Mouse (Mus musculus) CH12.LX (cell line): ENCODE data around the gene Nr5a2. TPM values are rescaled to one million over a fixed set of nuclear protein-coding genes. Genes with fewer than 3 reads are reported as not detected.

ENCODE experiments used
- DNase-seq: peaks from one replicate; pipeline ENCODE4 v3.0.0-alpha.2; 2013; ENCODE audit errors: extremely low read depth
- H3K27ac ChIP-seq: 2 replicates; pipeline ENCODE4 v1.5.1; 2012; ENCODE audit warnings: low read depth, mild to moderate bottlenecking, control low read depth, moderate library complexity; ENCODE audit not compliant: insufficient read depth
- H3K27me3 ChIP-seq: replicated peaks from 2 replicates; pipeline ENCODE3; 2012; ENCODE audit warnings: inconsistent platforms
- H3K36me3 ChIP-seq, 2 experiments: replicated peaks in 1 of 2; 2 replicates each; pipeline versions ENCODE3 to v1.6.1; 2012; ENCODE audit warnings: inconsistent platforms in 1 of 2, low read length in 1 of 2, mild to moderate bottlenecking in 1 of 2, mixed read lengths in 1 of 2, moderate library complexity in 1 of 2; ENCODE audit not compliant: control insufficient read depth in 1 of 2, insufficient read depth in 1 of 2
- H3K4me1 ChIP-seq, 2 experiments: 2 replicates each; pipeline ENCODE4 v1.6.1; 2012; ENCODE audit warnings: inconsistent platforms in 1 of 2, moderate library complexity in 1 of 2; ENCODE audit not compliant: insufficient read depth in 2 of 2, control insufficient read depth in 1 of 2
- H3K4me2 ChIP-seq: 2 replicates; pipeline ENCODE4 v1.6.1; 2012; ENCODE audit warnings: low read depth, mild to moderate bottlenecking, control low read depth; ENCODE audit not compliant: poor library complexity, insufficient read depth, severe bottlenecking
- H3K4me3 ChIP-seq, 3 experiments: fragments of 150-350 bp in 1 of 3; sonication (generic) in 1 of 3; replicated peaks in 1 of 3; 2 replicates each; pipeline versions ENCODE3 to v1.5.1; 2011 to 2012; ENCODE audit warnings: low read depth in 2 of 3, low read length in 2 of 3, mild to moderate bottlenecking in 2 of 3, moderate library complexity in 2 of 3, control low read depth in 1 of 3, improper control_type of control experiment in 1 of 3, inconsistent platforms in 1 of 3, mixed read lengths in 1 of 3; ENCODE audit not compliant: poor library complexity in 1 of 3
- H3K79me2 ChIP-seq: replicated peaks from 2 replicates; pipeline ENCODE4 v1.6.1; 2012; ENCODE audit warnings: mild to moderate bottlenecking, moderate library complexity; ENCODE audit not compliant: control insufficient read depth, poor library complexity, insufficient read depth, severe bottlenecking; ENCODE audit errors: extremely low read depth
- H3K9ac ChIP-seq: 2 replicates; pipeline ENCODE4 v1.6.1; 2012; ENCODE audit warnings: low read depth, mild to moderate bottlenecking, control low read depth, moderate library complexity; ENCODE audit not compliant: insufficient read depth
- H3K9me3 ChIP-seq: replicated peaks from 2 replicates; pipeline ENCODE3; 2012; ENCODE audit warnings: low read length, inconsistent platforms, mixed read lengths
- BHLHE40 ChIP-seq: IDR thresholded peaks from 2 replicates; pipeline ENCODE4 v1.6.1; 2011; ENCODE audit warnings: mild to moderate bottlenecking, low read depth, low read length, improper control_type of control experiment
- CTCF ChIP-seq, 2 experiments: IDR thresholded peaks in 1 of 2; conservative IDR thresholded peaks in 1 of 2; 2 replicates each; pipeline ENCODE4 v1.5.1; 2011 to 2012; ENCODE audit warnings: low read depth in 2 of 2, low read length in 2 of 2, improper control_type of control experiment in 1 of 2, inconsistent platforms in 1 of 2, mild to moderate bottlenecking in 1 of 2, moderate library complexity in 1 of 2
- E2F4 ChIP-seq: IDR thresholded peaks from 2 replicates; pipeline ENCODE4 v1.6.1; 2011; ENCODE audit warnings: low read depth, low read length, improper control_type of control experiment; ENCODE audit not compliant: insufficient replicate concordance
- EP300 ChIP-seq: IDR thresholded peaks from 2 replicates; pipeline ENCODE4 v1.6.1; 2011; ENCODE audit warnings: low read length, improper control_type of control experiment
- ETS1 ChIP-seq: conservative IDR thresholded peaks from 2 replicates; pipeline ENCODE4 v1.6.1; 2012; ENCODE audit warnings: low read depth, mild to moderate bottlenecking, inconsistent platforms, low read length, improper control_type of control experiment, moderate library complexity
- GABPA ChIP-seq: IDR thresholded peaks from 2 replicates; pipeline ENCODE4 v1.6.1; 2012; ENCODE audit warnings: low read depth, low read length, improper control_type of control experiment, inconsistent platforms; ENCODE audit not compliant: insufficient replicate concordance
- HCFC1 ChIP-seq: IDR thresholded peaks from 2 replicates; pipeline ENCODE4 v1.6.1; 2012; ENCODE audit warnings: low read depth, mild to moderate bottlenecking, inconsistent platforms, low read length, improper control_type of control experiment
- IRF4 ChIP-seq: IDR thresholded peaks from 2 replicates; pipeline ENCODE4 v1.6.1; 2014; ENCODE audit warnings: low read depth, mild to moderate bottlenecking, inconsistent platforms, low read length, improper control_type of control experiment
- KAT2A ChIP-seq: IDR thresholded peaks from 2 replicates; pipeline ENCODE4 v1.6.1; 2012; ENCODE audit warnings: low read length, improper control_type of control experiment, inconsistent platforms; ENCODE audit not compliant: insufficient replicate concordance
- MAFK ChIP-seq: IDR thresholded peaks from 2 replicates; pipeline ENCODE4 v1.6.1; 2011; ENCODE audit warnings: low read length, improper control_type of control experiment; ENCODE audit not compliant: insufficient replicate concordance
- MAX ChIP-seq: IDR thresholded peaks from 2 replicates; pipeline ENCODE4 v1.6.1; 2011; ENCODE audit warnings: low read length, improper control_type of control experiment
- MEF2A ChIP-seq: IDR thresholded peaks from 2 replicates; pipeline ENCODE4 v1.6.1; 2014; ENCODE audit warnings: low read depth, mild to moderate bottlenecking, inconsistent platforms, low read length, improper control_type of control experiment, borderline replicate concordance
- MXI1 ChIP-seq: IDR thresholded peaks from 2 replicates; pipeline ENCODE4 v1.6.1; 2011; ENCODE audit warnings: mild to moderate bottlenecking, low read depth, low read length, improper control_type of control experiment
- NELFE ChIP-seq: IDR thresholded peaks from 2 replicates; pipeline ENCODE4 v1.6.1; 2011; ENCODE audit warnings: low read depth, low read length, improper control_type of control experiment
- POLR2A ChIP-seq: IDR thresholded peaks from 2 replicates; pipeline ENCODE4 v1.6.1; 2011; ENCODE audit warnings: low read depth, mild to moderate bottlenecking, improper control_type of control experiment, low read length
- RAD21 ChIP-seq: IDR thresholded peaks from 2 replicates; pipeline ENCODE4 v1.6.1; 2011; ENCODE audit warnings: low read depth, mild to moderate bottlenecking, low read length, improper control_type of control experiment, moderate library complexity
- TBP ChIP-seq: conservative IDR thresholded peaks from 2 replicates; pipeline ENCODE4 v1.6.1; 2011; ENCODE audit warnings: low read depth, low read length, improper control_type of control experiment
- TCF12 ChIP-seq: IDR thresholded peaks from 2 replicates; pipeline ENCODE4 v1.6.1; 2014; ENCODE audit warnings: low read depth, mild to moderate bottlenecking, inconsistent platforms, low read length, improper control_type of control experiment
- UBTF ChIP-seq: IDR thresholded peaks from 2 replicates; pipeline ENCODE4 v1.6.1; 2012; ENCODE audit warnings: low read depth, mild to moderate bottlenecking, inconsistent platforms, low read length, improper control_type of control experiment, moderate library complexity
- ZC3H11A ChIP-seq: IDR thresholded peaks from 2 replicates; pipeline ENCODE4 v1.6.1; 2012; ENCODE audit warnings: low read depth, mild to moderate bottlenecking, inconsistent platforms, low read length, improper control_type of control experiment
- ZKSCAN1 ChIP-seq: IDR thresholded peaks from 2 replicates; pipeline ENCODE4 v1.6.1; 2012; ENCODE audit warnings: low read depth, inconsistent platforms, low read length, improper control_type of control experiment, borderline replicate concordance
- ZMIZ1 ChIP-seq: IDR thresholded peaks from 2 replicates; pipeline ENCODE4 v1.6.1; 2012; ENCODE audit warnings: low read depth, mild to moderate bottlenecking, inconsistent platforms, low read length, improper control_type of control experiment
- ZNF384 ChIP-seq: IDR thresholded peaks from 2 replicates; pipeline ENCODE4 v1.6.1; 2012; ENCODE audit warnings: low read depth, low read length, improper control_type of control experiment, inconsistent platforms
- dilution Hi-C: fragments of 300-500 bp; cut with MboI; formaldehyde crosslinking; loops from 2 replicates; pipeline ENCODE4 v1.14.3; 2020; ENCODE audit warnings: low sequenced_read_pairs; ENCODE audit not compliant: extremely low pct_unique_long_range_greater_than_20kb, extremely low pct_ligation_motif_present
- in situ Hi-C: fragments of 300-500 bp; cut with MboI; formaldehyde crosslinking; loops from 3 replicates; pipeline ENCODE4 v1.14.3; 2019; ENCODE audit warnings: low sequenced_read_pairs, low pct_ligation_motif_present, low pct_unique_long_range_greater_than_20kb, mixed read lengths
- polyA plus RNA-seq: library from polyadenylated mRNA; unstranded; fragments of >175 nt; gene quantifications from 2 replicates; pipeline ENCODE4 v1.2.1, GENCODE M21; 2012; ENCODE audit warnings: low read depth; ENCODE audit not compliant: insufficient read length
- total RNA-seq, 2 experiments: library from RNA; depleted of rRNA; stranded (reverse); fragments of 300-350 nt in 1 of 2; fragments of >200 nt in 1 of 2; gene quantifications; 2 replicates each; pipeline ENCODE4 v1.2.3; 2012 to 2014

Gene Nr5a2
- total and polyA plus RNA-seq, 3 experiments: 0.47 to 1.3 (median 0.77) TPM

DNA sequence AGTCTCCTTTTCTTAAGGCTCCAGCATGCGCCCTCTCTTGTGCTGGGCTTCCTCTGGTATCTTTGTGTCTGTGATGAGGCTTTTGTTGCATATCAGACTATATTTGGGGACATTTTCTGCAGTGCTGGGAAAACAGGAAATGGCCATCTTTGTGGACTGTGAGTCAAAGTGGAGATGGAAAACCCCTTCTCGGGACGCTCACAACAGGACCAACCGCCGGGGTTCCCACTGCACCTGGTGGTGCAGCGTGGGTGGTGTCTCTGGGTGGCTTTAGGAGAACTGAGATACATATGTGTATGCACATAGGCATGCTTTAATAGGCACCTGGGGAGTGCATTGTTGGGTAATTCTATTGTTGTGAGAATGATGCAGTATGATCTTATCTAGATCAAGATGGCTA lies 129.3 kb downstream of the Nr5a2 start:
- Histone ChIP-seq H3K4me1 (peaks cover 9 to 36% of the 10 kb centered on the region in 2 experiments), H3K9ac (no peak overlapping the region), H3K4me3 (no peak overlapping the region), H3K36me3 (no peaks in the 10 kb centered on the region), H3K27ac (no peak overlapping the region), H3K4me2 (no peak overlapping the region), H3K79me2 (no peaks in the 10 kb centered on the region), H3K27me3 (no peaks in the 10 kb centered on the region), H3K9me3 (peaks cover 7% of the 10 kb centered on the region)
- TF ChIP-seq EP300 (peak; percentile 75), GABPA (no peak), MAFK (no peak), CTCF (conservative IDR thresholded peaks at IDR 0.05 in 1 of 2, IDR thresholded peaks at IDR 0.05 in 1 of 2; ENCODE audit: low read depth in 2 of 2, low read length in 2 of 2) (no peak), MEF2A (no peak), HCFC1 (no peak), ZMIZ1 (no peak), ZC3H11A (no peak), UBTF (no peak), MAX (no peak), IRF4 (peak; percentile 56; the same call in 1 of the 2 replicates), ETS1 (peak; percentile 57), TCF12 (peak; percentile 67; the same call in 1 of the 2 replicates), TBP (no peak), MXI1 (no peak), E2F4 (no peak), BHLHE40 (peak; percentile 32; the same call in 1 of the 2 replicates), NELFE (no peak)
- peak; percentile 44 for DNase-seq
- in situ Hi-C loops (no loop called here), dilution Hi-C loops (no loop called here)

DNA sequence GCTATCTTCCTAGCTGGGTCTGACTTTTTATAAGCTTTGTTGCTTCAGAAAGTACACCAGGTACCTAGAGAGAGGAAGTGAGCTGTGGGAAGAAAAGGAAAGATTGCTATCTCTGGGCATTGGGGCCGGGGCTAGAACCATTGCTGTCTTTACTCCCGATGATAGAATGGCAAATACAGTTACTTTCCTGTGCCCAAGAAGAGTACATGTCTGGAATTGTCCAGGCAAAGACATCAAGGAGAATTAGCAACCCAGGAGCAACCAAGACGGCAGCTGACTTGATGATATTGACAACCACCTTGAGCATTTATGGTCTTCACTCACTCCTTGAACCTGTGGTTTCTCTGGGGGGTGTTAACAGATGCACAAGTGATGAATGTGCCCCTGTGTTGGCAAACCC lies 130.3 kb downstream of the Nr5a2 start:
- Histone ChIP-seq H3K27ac (no peak overlapping the region), H3K4me3 (no peak overlapping the region), H3K9ac (no peak overlapping the region), H3K4me2 (no peak overlapping the region), H3K27me3 (no peaks in the 10 kb centered on the region), H3K36me3 (no peaks in the 10 kb centered on the region), H3K4me1 (peaks cover 9 to 36% of the 10 kb centered on the region in 2 experiments), H3K79me2 (no peaks in the 10 kb centered on the region), H3K9me3 (peaks cover 7% of the 10 kb centered on the region)
- no peak for DNase-seq
- in situ Hi-C loops: no loop called here
- TF ChIP-seq E2F4: no peak
- no peak for TF ChIP-seq BHLHE40
- TF ChIP-seq MAFK: no peak
- TF ChIP-seq KAT2A: no peak
- TF ChIP-seq MAX: no peak
- TF ChIP-seq HCFC1: no peak
- TF ChIP-seq RAD21: no peak
- TF ChIP-seq POLR2A: no peak
- no peak for TF ChIP-seq ZKSCAN1
- TF ChIP-seq ZNF384: no peak
- dilution Hi-C loops: no loop called here
